Mouse (Mus musculus) adrenal gland, adult (tissue): ENCODE measurements at regions not wholly inside any gene's neighbourhood (a gene's known extent, or its start where the extent isn't known, plus 50 kb on each side); places are given as distances from the start of the nearest gene placed in this dataset.

Source experiments
- DNase-seq, 2 experiments: peaks; one replicate each; pipeline ENCODE4 v3.0.0; 2022 to 2023; ENCODE audit warnings: low spot score in 1 of 2; ENCODE audit not compliant: inconsistent age in 2 of 2

GRCm38 (mm10) chr1:90288892-90289731 lies 85.3 kb downstream of the Ackr3 start:
- peak; percentile 65 to 84 for DNase-seq

GRCm38 (mm10) chr1:90289732-90290215 lies 86.0 kb downstream of the Ackr3 start:
- DNase-seq: no peak

DNA sequence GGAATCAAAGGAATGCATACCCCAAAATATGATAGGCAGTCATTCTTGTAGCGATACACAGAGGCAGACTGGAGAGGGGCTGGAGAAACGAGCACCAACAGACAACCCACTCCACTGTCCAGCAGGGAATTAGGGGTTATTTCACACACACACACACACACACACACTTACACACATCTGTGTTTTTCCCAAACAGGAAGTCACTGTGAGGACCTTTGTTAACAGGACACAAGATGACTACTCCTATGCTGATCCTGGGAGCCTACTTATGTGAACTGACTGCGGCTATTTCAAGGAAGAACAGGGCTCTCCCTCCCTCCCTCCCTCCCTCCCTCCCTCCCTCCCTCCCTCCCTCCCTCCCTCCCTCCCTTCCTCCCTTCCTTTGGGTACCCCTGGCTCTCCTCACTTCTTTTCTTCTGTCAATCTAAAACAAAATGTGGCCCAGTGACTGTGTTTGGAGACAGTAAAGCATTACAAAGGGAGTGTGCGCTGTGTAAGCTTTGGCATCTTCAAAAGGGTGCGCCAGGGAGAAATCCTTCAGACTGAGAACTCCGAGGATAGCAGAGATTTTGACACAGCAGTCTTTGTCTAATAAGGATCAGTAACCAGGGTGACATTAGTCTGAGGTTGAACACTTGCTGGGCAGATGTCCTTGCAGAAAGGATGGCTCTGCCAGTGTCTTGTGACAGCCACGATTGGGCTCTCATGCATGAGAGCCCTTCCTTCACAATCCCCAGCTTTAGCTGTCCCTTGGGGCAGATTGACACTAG lies 86.8 kb downstream of the Ackr3 start:
- peak in 1 of 2 experiments; percentile 40 for DNase-seq

GRCm38 (mm10) chr1:90291256-90291655 lies 87.5 kb downstream of the Ackr3 start:
- no peak for DNase-seq

- DNase-seq: no peak
Observed at GRCm38 (mm10) chr1:90297751-90298150, 94.0 kb downstream of the Ackr3 start.

DNA sequence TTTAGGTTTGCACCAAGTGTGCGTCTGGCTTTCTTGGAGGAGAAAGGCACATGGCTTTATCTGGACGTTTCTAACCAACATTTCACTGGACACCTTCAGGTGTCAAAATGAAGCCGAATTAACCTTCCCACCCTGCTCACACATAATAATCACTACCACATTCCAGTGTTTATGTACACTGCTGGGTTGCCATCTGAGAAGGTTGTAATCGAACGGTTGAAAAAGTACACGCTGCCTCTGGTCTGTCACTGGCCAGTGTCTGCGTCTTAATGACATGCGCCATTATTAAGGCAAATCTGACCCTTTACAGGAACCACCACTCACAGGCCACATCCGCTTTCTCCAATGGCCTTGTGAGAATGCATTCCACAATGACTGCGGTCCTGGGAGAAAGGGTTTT lies 96.4 kb downstream of the Ackr3 start:
- no peak for DNase-seq

DNA sequence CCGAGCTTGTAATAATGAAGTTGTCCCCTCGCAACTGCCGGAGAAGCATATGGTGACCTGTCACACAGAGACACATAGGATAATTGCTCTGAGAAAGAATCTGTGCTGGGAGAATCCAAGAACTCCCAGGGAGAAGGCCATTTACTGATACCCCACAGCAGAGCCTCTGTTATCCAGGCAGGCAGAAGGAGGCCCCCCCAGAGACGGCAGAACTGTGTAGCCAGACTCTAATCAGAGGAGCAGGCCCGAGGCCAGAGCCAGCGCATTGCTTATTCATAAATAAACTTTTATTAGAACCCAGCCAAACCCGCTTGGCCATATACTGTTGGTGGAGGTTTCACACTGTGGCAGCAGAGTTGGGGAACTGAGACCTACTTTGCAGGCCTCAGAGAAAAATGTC lies 100.6 kb downstream of the Ackr3 start:
- DNase-seq: no peak

- no peak for DNase-seq
Observed at GRCm38 (mm10) chr1:90311016-90311415, 107.2 kb downstream of the Ackr3 start.

DNA sequence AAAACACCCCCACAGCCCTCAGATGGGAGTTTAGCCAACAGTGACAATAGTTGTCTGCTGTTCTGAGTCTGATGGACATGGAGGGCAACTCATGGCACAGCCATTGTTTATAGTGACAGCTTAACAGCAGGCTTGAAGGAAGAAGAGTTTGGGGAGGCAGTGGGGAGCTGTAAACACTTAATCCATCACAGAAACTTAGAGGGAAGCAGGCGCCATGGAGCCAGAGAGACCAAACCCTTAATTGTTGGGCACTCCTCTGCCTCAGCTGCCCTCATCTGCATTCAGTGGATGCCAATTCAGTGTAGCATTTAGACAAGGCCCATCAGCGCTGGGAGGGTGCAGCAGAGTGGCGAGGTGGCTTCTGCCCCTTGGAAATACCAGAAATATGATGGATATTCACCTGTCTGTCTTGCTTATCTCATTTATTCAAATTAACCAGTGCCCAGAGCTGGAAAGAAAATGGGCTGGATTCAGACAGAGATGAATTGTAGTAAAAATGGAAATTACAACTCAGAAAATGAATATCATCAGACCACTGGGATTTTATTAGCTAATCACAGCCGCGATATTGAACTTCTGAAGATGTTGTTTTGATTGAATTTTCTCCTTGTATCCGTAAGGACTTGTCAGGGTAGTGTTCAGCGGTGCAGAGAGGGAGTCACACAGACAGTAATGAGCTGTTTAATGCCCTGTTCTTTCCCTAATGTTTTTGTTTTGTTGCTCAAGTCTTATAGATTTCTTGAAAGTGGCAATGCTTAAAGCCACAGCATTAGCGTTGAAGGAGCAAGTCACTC lies 108.1 kb downstream of the Ackr3 start:
- no peak for DNase-seq

DNA sequence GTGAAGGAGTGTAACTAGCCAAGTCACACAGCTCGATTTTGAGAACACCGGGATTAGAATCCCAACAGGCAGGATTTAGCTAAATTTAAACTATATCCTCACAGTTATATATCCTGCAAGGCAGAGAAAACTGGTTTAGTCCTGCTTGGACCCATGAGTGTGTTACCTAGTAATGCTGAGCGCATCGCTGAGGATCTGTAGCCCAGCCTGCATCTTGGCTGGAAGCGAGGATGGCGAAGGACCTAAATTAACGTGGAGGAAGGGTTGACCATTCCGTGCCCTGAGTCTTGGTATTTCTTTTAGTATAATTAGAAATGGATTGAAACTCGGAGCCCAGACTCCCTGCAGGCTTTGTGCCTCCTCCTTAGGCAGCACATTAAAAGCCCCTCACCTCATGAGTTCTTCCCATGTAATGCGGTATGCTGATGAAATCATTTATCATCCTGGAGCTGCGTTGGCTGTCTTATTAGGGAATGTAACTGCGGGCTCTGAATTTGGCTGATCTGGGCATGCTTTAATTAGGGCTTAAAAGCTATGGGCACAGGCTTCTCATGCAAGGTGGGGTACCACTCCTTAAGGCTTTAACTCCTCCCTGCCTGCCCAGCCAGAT lies 110.1 kb downstream of the Ackr3 start:
- DNase-seq: no peak

DNA sequence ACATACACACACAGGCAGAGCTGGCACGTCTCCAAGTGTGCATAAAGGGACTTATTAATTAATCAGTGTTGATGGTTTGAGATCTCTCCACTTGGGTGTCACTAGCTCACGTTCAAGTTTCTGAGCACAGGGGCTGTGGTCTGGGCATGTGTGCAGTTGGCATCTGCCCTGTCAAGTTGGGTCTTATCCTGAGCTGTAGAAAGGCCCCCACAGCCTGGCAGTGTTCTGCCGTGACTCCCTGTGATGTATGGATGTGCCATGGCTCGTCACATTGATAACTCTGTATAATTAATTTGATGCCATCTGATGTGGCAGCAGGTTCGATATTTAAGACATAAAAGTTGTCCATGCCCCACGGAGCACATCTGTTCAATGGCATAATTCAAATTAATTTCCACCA lies 114.1 kb downstream of the Ackr3 start:
- DNase-seq: no peak

DNA sequence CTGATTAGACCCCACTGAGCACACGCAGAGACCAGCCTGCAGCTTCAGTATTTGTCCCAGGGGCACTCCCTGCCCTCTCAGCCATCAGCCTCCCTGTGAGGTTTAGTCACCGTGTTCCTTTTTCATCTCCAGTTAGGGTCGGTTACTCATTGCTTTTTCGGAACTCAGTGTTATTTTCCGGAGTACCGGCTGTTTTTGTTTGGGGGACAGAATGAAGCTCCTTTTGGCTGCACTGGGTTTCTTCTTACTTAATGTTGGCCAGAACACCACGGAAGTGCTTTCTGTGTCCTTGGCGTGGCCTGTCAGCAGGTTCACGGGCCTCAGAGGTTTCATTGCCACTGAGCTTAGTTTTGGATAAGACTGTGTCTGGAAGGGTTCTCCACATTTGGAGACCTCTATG lies 114.7 kb downstream of the Ackr3 start:
- peak in 1 of 2 experiments; percentile 44 for DNase-seq

GRCm38 (mm10) chr1:90320518-90320917 lies 116.7 kb downstream of the Ackr3 start:
- DNase-seq: no peak

DNA sequence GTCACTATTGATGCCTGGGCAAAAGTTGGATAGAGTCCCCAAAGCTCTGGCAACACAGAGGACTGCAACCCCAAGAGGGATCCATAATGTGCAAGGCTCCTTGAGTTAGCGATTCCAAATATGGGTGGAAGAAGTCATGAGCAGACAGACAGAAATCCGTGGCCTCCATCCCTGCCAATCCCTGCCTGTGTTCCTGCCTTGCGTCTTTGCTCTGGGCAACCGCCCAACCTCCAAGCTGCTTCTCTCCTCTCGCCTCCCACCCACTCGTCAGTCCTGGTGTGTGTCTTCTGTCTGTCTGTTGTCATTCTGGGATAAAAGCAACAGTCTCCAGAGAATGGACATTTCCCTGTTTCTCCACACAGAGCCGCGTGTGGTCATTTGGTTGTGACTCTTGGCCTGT lies 117.7 kb downstream of the Ackr3 start:
- DNase-seq: no peak

- no peak for DNase-seq
Observed at GRCm38 (mm10) chr1:90327237-90327636, 123.5 kb downstream of the Ackr3 start.

DNA sequence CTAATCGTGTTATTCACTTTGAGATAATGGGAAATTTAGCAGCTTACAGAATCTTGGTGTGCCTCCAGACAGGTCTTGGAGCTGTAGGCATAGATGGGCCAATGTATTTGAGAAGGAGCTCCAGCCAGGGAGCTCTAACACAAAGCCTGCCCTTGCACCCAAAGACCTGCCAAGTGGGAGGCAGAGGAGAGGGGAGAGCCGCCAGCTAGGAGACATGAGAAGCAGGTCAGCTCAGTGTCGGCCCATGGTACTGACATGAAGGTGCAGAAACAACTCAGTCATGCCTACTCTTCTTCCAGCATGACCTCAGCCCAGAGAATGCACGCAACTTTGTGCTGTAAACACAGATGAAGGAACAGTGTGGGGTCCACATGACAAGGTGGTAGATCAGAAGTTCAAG lies 128.8 kb downstream of the Ackr3 start:
- no peak for DNase-seq

GRCm38 (mm10) chr1:90333676-90334430 lies 130.1 kb downstream of the Ackr3 start:
- DNase-seq: peak; percentile 51 to 74

DNA sequence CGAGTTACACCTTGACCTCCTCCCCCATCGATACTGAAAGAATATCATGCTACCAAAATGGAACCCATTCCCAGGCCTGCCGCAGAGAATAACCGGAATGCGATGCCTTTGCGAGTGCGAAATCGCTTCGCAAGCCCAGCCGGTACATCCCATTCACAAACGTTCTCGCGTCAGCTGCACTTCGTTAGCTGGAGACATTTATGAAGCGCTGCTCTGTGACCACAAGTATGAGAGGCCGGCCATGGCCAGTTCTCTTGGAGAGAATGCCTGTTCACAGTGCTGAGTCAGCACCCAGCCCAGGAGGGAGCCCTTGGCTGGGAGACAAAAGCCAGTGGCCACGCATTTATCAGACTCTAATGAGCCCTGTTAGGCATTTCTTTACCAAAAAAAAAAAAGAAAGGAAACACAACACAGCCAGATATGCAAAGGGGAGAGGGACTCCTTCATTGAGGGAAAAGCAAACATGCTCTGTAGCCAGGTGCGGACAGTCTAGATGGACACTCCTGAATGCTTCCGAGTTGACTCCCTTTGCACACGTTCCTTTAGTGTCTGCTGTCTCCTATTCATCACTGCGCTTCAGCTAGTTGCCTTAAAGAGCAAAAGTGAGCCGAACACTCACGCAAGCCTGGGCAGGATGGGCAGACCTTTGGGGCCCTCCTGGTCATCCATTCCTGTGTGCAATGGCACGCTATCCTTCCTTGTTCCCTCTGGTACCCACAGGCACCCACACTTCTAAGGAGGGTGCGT lies 131.4 kb downstream of the Ackr3 start:
- peak; percentile 39 to 51 for DNase-seq

- no peak for DNase-seq
Observed at GRCm38 (mm10) chr1:90337876-90338316, 134.1 kb downstream of the Ackr3 start.
